In the genomic region with DNA sequence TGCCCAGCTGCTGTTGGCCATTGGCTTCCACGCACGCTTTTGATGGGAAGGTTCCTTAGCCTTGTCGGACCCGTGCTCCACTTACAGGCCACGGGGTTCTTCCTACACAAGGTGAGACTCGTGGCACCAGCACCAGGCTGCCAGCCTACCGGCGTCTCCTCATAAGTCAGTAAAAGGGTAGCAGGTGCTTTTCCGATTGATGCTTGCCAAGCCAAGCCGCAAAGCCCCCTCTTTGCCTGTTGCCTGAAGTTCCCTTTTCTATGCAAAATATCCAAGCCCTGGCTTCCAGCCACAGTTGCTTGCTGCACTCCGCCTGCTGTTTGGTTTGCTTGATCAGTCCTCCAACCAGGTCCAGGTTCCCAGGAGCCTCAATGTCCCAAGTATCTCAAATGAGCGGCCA, we compare ENCODE assay signal across 13 mouse cellular contexts. TPM values are rescaled to one million over a fixed set of nuclear protein-coding genes. Genes with fewer than 3 reads are reported as not detected.
DNase-seq lines count a peak whose midpoint lies in the region; ATAC-seq lines count a peak whose summit lies in the region.
"Had no signal": no experiment of that assay in that cellular context is flagged by ENCODE, and none has a peak within 500 bp of the region (broad histone marks: within the 10 kb centered on the region; RNA-seq: fewer than 3 reads in every experiment).

No protein-coding gene starts in this region.

- H3K4me3 ChIP-seq in forebrain, embryonic 14.5 days (ENCODE audit: low read depth, low read length), result no peak overlapping the region
- H3K4me3 ChIP-seq in forebrain, embryonic 10.5 days, result no peak overlapping the region
- H3K4me3 ChIP-seq in neural tube, embryonic 15.5 days (replicated peaks), result no peak overlapping the region
- H3K4me3 ChIP-seq: midbrain, embryonic 15.5 days had no signal

- H3K9ac ChIP-seq in forebrain, embryonic 14.5 days (ENCODE audit: low read length), result no peak overlapping the region
- H3K9ac ChIP-seq in neural tube, embryonic 15.5 days (replicated peaks), result no peak overlapping the region
- H3K9ac ChIP-seq: midbrain, embryonic 15.5 days had no signal

- no peak for ATAC-seq in forebrain, embryonic 14.5 days
- no peak for ATAC-seq in neural tube, embryonic 15.5 days (ENCODE audit: low FRiP score)
- ATAC-seq: midbrain, embryonic 15.5 days had no signal

- 78% methylated on average over 12 of the region's 12 CpGs for WGBS in forebrain, embryonic 14.5 days
- WGBS in forebrain, embryonic 10.5 days, result 91% methylated on average over 12 of the region's 12 CpGs
- 72% methylated on average over 12 of the region's 12 CpGs for WGBS in neural tube, embryonic 15.5 days

- H3K27me3 ChIP-seq in forebrain, embryonic 14.5 days (replicated peaks; ENCODE audit: control insufficient read depth, insufficient read depth, low read length), result no peaks in the 10 kb centered on the region
- no peaks in the 10 kb centered on the region for H3K27me3 ChIP-seq in forebrain, embryonic 10.5 days (ENCODE audit: poor library complexity, severe bottlenecking)
- no peaks in the 10 kb centered on the region for H3K27me3 ChIP-seq in neural tube, embryonic 15.5 days (replicated peaks)
- H3K27me3 ChIP-seq: midbrain, embryonic 15.5 days had no signal

- DNase-seq in forebrain, embryonic 14.5 days (ENCODE audit: low spot score), result peak; percentile 38
- no peak for DNase-seq in forebrain, embryonic 10.5 days (ENCODE audit: extremely low spot score, low spot score)
- DNase-seq in neural tube, embryonic 10.5 days (ENCODE audit: extremely low spot score, low spot score), result no peak
- DNase-seq in MEL-GATA-1-ER (ENCODE audit: extremely low read depth, low read depth), result peak; percentile 72
- DNase-seq in thymus, postnatal 0 days (ENCODE audit: low spot score), result peak; percentile 54
- no peak for DNase-seq in ovary, adult 18-20 months (ENCODE audit: low spot score)
- no peak for DNase-seq in frontal cortex, postnatal 10 days (ENCODE audit: low spot score in 2 of 2)
- DNase-seq: cerebellum, adult 18-20 months; heart, postnatal 10 days; kidney, adult 9 months; lung, postnatal 4 days had no signal

- H3K9me3 ChIP-seq in forebrain, embryonic 14.5 days (replicated peaks; ENCODE audit: control insufficient read depth, low read length), result no peaks in the 10 kb centered on the region
- no peaks in the 10 kb centered on the region for H3K9me3 ChIP-seq in forebrain, embryonic 10.5 days
- no peaks in the 10 kb centered on the region for H3K9me3 ChIP-seq in neural tube, embryonic 15.5 days (replicated peaks)
- H3K9me3 ChIP-seq: midbrain, embryonic 15.5 days had no signal

- no peaks in the 10 kb centered on the region for H3K36me3 ChIP-seq in forebrain, embryonic 14.5 days (ENCODE audit: control insufficient read depth, insufficient read depth, low read length)
- H3K36me3 ChIP-seq in forebrain, embryonic 10.5 days (replicated peaks), result peaks cover 6% of the 10 kb centered on the region; the same call in 1 of the 2 replicates
- no peaks in the 10 kb centered on the region for H3K36me3 ChIP-seq in neural tube, embryonic 15.5 days
- H3K36me3 ChIP-seq: midbrain, embryonic 15.5 days had no signal

- H3K4me2 ChIP-seq in forebrain, embryonic 14.5 days (ENCODE audit: low read length), result no peak overlapping the region
- H3K4me2 ChIP-seq in neural tube, embryonic 15.5 days, result no peak overlapping the region
- H3K4me2 ChIP-seq: midbrain, embryonic 15.5 days had no signal

- 0 out of 2 replicates have a peak, but pooled peaks cover 2% of the 10 kb centered on the region for H3K4me1 ChIP-seq in forebrain, embryonic 14.5 days (ENCODE audit: control insufficient read depth, insufficient read depth, low read length)
- peaks cover 27% of the 10 kb centered on the region for H3K4me1 ChIP-seq in forebrain, embryonic 10.5 days
- H3K4me1 ChIP-seq in neural tube, embryonic 15.5 days, result peaks cover 26% of the 10 kb centered on the region

- H3K27ac ChIP-seq in forebrain, embryonic 14.5 days (ENCODE audit: low read depth, low read length), result no peak overlapping the region
- no peak overlapping the region for H3K27ac ChIP-seq in forebrain, embryonic 10.5 days
- 0 out of 2 replicates have a peak overlapping the region, but pooled peaks have one; percentile 6 for H3K27ac ChIP-seq in neural tube, embryonic 15.5 days (replicated peaks)
- H3K27ac ChIP-seq: midbrain, embryonic 15.5 days had no signal

RNA-seq across cellular contexts. Expression of a gene that starts 2.7 kb away (rescaled TPM):
- 7.6 and 10.5 TPM in 2 replicates for polyA plus RNA-seq in forebrain, embryonic 14.5 days (2014; fragmentation: Nextera tagmentation; extraction: Ambion mirVana)
- polyA plus RNA-seq in forebrain, embryonic 10.5 days (2016; fragmentation: Nextera tagmentation; extraction: Ambion mirVana), result 17.0 and 17.8 TPM in 2 replicates
- polyA plus RNA-seq in neural tube, embryonic 15.5 days (2015; fragmentation: Nextera tagmentation; extraction: Ambion mirVana), result 25.5 and 26.9 TPM in 2 replicates
- polyA plus RNA-seq in thymus, postnatal 0 days (2015; fragmentation: Nextera tagmentation; extraction: Ambion mirVana), result 7.1 and 10.3 TPM in 2 replicates

RNA-seq across cellular contexts. Expression of a gene that starts 13.9 kb away (rescaled TPM):
- 2.4 and 3.5 TPM in 2 replicates for polyA plus RNA-seq in forebrain, embryonic 14.5 days (2014; fragmentation: Nextera tagmentation; extraction: Ambion mirVana)
- 7.2 and 9.2 TPM in 2 replicates for polyA plus RNA-seq in forebrain, embryonic 10.5 days (2016; fragmentation: Nextera tagmentation; extraction: Ambion mirVana)
- 4.5 and 7.7 TPM in 2 replicates for polyA plus RNA-seq in neural tube, embryonic 15.5 days (2015; fragmentation: Nextera tagmentation; extraction: Ambion mirVana)
- polyA plus RNA-seq in thymus, postnatal 0 days (2015; fragmentation: Nextera tagmentation; extraction: Ambion mirVana), result 7.3 and 7.8 TPM in 2 replicates

RNA-seq across cellular contexts. Expression of a gene that starts 30.9 kb away (rescaled TPM):
- polyA plus RNA-seq in forebrain, embryonic 14.5 days (2014; fragmentation: Nextera tagmentation; extraction: Ambion mirVana), result 27.2 and 30.7 TPM in 2 replicates
- 25.2 and 27.9 TPM in 2 replicates for polyA plus RNA-seq in forebrain, embryonic 10.5 days (2016; fragmentation: Nextera tagmentation; extraction: Ambion mirVana)
- polyA plus RNA-seq in neural tube, embryonic 15.5 days (2015; fragmentation: Nextera tagmentation; extraction: Ambion mirVana), result 20.7 and 20.8 TPM in 2 replicates
- 8.4 and 12.7 TPM in 2 replicates for polyA plus RNA-seq in thymus, postnatal 0 days (2015; fragmentation: Nextera tagmentation; extraction: Ambion mirVana)

RNA-seq across cellular contexts. Expression of a gene that starts 31.4 kb away (rescaled TPM):
- polyA plus RNA-seq in forebrain, embryonic 14.5 days (2014; fragmentation: Nextera tagmentation; extraction: Ambion mirVana), result 3.9 and 4.1 TPM in 2 replicates
- polyA plus RNA-seq in forebrain, embryonic 10.5 days (2016; fragmentation: Nextera tagmentation; extraction: Ambion mirVana), result 3.3 and 3.9 TPM in 2 replicates
- polyA plus RNA-seq in neural tube, embryonic 15.5 days (2015; fragmentation: Nextera tagmentation; extraction: Ambion mirVana), result 5.6 and 6.2 TPM in 2 replicates
- polyA plus RNA-seq in thymus, postnatal 0 days (2015; fragmentation: Nextera tagmentation; extraction: Ambion mirVana), result 6.8 and 9.1 TPM in 2 replicates

RNA-seq across cellular contexts. Expression of a gene that starts 33.0 kb away (rescaled TPM):
- 29.6 and 36.4 TPM in 2 replicates for polyA plus RNA-seq in forebrain, embryonic 14.5 days (2014; fragmentation: Nextera tagmentation; extraction: Ambion mirVana)
- polyA plus RNA-seq in forebrain, embryonic 10.5 days (2016; fragmentation: Nextera tagmentation; extraction: Ambion mirVana), result 42.0 and 44.0 TPM in 2 replicates
- polyA plus RNA-seq in neural tube, embryonic 15.5 days (2015; fragmentation: Nextera tagmentation; extraction: Ambion mirVana), result 58.2 and 59.0 TPM in 2 replicates
- 31.0 and 32.3 TPM in 2 replicates for polyA plus RNA-seq in thymus, postnatal 0 days (2015; fragmentation: Nextera tagmentation; extraction: Ambion mirVana)

Comparison
In these comparisons a context has a peak if more than half of its experiments do, and no peak if none do; other contexts are left out.
1. DNase-seq: peak in forebrain, embryonic 14.5 days (single experiment), MEL-GATA-1-ER (single experiment) and thymus, postnatal 0 days (single experiment); none in forebrain, embryonic 10.5 days (single experiment), neural tube, embryonic 10.5 days (single experiment), ovary, adult 18-20 months (single experiment) and frontal cortex, postnatal 10 days (0 of 2).